Mouse (Mus musculus): ENCODE measurements around the gene Sost.

- TF ChIP-seq CTCF (IDR thresholded peaks at IDR 0.05; ENCODE audit: control insufficient read depth, insufficient read depth, low read length) = no peak
- no peak for TF ChIP-seq POLR2A (IDR thresholded peaks at IDR 0.05; ENCODE audit: borderline replicate concordance, control insufficient read depth, low read depth, low read length)
Observed at GRCm38 (mm10) chr11:102013201-102013600, 46.4 kb upstream of the Sost start.
